Mouse (Mus musculus): ENCODE measurements around the gene Ntrk3.

Gene Ntrk3

DNA sequence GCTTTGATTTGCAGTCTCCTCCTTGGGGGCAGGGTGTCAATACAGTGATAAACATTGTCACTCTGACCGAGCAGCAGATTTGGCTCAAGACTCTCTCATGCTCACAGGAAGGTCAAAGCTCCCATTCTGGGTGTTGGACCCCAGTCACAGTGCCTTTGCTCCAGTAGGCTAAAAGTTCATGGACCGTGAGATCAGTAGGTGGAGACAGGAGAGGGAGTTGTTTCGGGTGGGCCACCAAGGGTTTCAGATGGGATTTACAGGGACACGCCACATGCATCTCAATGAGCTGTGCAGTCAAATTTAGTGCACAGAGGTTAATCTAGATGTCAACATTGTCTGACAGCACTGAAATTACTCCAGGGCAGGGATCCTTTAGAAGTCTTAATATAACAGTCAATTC lies 552.2 kb downstream of the Ntrk3 start:
- DNase-seq (ENCODE audit: low spot score) = no peak

DNA sequence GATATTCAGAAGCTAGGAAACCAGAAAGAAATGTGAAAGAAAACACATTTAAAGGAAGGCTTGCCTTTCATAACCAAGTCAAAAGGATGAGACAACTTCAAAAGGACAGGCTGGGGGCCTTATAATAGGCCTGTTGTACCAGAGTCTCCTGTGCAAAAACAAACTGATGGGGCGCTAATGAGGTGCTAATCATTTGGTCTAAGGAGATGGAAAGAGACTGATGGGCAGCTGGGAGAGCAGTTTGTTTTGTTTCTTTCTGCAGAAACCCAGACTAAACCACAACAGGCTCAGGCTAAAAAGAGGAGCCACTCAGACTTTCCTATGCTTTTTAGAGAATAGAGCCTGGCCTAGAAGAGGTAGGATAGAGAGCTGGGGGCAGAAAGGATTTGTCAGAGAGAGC lies 554.4 kb downstream of the Ntrk3 start:
- DNase-seq (ENCODE audit: low spot score) = no peak

DNA sequence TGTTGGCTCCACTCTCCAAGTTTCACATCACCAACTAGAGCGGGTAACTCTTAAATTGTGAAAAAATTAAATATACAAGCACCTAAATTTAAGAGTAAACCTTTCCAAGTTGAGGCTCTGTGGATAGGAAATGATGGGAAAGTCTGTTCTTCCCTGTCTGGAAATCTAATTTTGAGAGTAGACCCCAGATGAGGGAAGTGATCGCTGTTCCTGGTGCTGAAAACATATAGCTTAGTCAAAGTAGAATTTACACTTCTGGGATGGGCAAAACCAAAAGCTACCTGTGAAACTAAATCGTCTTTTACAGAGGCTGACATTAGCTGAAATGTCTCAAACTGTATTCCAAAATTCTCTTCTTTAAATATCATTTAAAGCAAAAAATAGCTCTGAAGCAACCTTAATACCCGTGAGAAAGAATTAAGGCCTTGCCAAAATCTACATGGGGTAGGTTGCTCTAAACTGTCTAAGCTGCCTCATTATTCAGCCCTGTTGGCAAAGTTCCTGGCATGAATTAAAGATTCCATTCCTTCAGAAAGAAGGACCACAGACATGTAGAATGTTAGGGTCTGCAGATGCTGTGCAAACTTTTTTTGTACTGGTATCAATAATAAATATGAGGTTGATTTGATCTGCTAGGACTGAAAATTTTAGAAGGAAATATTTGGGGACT lies 557.7 kb downstream of the Ntrk3 start:
- DNase-seq (ENCODE audit: low spot score) = no peak

DNA sequence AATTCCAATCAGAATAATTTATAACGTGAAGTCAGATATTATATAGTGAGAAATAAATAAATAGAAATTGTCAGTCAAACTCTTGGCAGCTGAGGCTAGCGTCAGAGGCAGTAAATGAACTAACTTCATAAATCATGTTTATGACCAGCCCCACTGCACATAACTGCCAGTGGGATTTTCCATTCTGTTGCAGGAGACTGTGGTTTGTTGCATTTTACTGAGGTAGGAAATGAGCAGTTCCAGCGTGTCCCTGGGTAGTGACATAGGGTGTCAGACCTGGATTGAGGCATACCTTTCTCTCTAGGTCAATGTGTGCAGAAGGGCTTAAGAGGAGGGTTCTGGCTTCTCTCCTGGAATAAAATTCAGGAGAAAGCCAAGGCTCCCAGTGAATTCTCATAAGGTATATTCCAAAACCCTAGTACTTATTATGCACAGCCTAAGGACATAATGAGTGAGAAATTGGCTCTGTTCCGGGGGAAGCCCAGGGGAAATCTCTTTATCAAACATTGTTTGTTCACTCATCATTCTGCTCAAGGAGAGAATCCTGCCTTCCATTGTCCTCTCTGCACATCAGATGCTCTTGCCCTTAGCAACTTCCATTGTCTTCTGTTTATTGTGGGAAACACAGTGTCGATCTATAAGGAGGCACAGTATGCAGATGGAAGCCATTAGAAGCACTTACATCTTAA lies 565.4 kb downstream of the Ntrk3 start:
- no peak for DNase-seq (ENCODE audit: low spot score)

DNA sequence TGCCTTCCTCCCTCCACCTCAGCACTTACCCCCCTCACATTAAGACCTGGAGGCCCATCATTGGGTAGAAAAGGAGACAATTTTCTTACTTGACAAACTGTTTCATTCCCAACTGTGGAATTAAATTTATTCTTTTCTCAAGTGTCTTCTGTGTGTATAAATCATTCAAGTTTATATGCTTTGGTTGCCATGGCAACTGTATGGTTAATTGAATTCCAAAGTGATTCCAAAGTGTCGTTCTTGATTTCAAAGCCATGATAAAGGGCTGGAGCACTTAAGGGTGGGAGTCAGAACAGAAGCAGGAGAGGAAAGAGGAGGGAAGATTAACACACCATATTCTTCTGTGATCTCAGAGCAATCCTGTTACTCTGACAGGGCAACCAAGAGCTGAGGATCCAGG lies 572.3 kb downstream of the Ntrk3 start:
- DNase-seq (ENCODE audit: low spot score) = no peak

DNA sequence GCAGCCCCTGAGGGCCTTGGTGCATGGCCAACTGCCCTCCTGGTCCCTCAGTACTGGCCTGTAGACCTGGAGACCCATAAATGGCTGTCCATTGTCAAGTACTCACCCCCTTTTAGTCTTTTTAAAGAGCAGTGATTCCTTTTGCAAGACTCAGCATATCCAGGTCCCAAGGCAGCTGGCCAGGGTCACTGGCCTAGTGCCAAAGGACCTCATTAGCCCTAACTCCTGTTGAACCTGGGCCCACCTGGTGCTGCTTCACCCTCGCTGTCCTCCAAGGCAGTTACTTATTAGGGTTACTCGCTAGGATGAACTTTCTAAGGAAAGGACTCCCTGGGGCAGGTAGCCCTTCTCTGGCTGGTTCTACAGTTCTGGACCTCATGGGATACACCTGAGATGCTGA lies 579.9 kb downstream of the Ntrk3 start:
- no peak for DNase-seq (ENCODE audit: low spot score)

DNA sequence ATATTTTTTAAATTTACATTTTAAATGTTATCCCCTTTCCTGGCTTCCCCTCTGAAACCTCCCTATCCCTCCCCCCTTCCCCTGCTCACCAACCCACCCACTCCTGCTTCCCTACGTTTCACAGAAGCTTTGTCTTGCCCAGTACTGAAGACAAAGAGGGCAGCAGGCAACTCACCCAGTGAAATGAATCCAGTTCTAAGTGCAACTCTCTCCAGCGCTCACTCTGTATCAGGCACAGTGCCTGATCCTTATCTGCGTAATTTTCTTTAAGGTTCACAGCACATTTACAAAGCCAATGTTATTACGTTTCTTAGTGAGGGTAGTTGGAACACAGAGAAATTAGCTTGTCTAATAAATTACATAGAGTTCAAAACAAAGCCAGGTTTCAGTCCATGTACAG lies 592.6 kb downstream of the Ntrk3 start:
- DNase-seq (ENCODE audit: low spot score) = no peak

DNA sequence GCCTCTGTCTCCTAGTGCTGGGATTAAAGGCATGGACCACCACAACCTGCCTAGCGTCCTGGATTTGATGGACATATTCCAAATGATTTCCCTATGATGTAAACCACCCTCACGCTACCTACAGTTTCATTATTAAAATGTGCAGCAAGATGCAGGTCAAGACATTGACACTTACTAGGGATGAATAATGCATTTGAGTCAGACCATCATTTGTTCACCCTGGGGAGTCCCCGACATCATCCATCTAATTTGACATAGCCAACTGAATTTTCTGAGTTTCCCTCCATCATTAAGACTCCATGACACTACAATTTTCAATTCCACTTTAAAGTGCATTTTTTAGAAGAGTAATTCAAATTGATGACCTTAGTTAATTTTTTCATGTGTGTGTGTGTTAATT lies 593.0 kb downstream of the Ntrk3 start:
- DNase-seq (ENCODE audit: low spot score) = no peak

DNA sequence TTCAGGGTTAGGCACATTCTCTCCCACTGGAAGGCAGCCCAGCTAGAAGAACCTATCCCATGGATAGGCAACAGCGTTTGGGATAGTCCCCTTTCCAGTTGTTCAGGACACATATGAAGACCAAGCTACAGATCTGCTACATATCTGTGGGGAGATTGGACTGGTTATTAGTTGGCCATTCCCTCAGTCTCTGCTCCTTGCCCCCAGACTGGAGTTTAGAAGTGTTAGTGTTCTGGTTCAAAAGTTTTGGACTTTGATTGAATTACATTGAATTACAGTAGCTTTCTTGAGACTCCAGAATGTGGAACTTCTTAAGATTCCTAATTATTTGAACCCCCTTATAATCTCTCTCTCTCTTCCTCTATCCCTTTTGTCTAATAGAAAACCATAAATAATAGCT lies 607.8 kb downstream of the Ntrk3 start:
- no peak for DNase-seq (ENCODE audit: low spot score)

Measured in T-cell, adult 2 months (primary cell).